Mouse (Mus musculus) T-cell, adult 66 days (primary cell): ENCODE measurements around the gene Tpp2. TPM values are rescaled to one million over a fixed set of nuclear protein-coding genes. Genes with fewer than 3 reads are reported as not detected.

Experiments used
- total RNA-seq, 2 experiments: library from RNA; stranded (reverse); gene quantifications; 3 replicates in 1 of 2; 4 replicates in 1 of 2; pipeline ENCODE4 v1.2.4; 2023

Gene Tpp2
- total RNA-seq = 100 to 1,000 TPM; 110 TPM

GRCm38 (mm10) chr1:43933488-43934415, at the start of gene Tpp2:
TSS of gene Tpp2 (plus strand) at chr1:43933647.

GRCm38 (mm10) chr1:44019934-44020333, 86.5 kb downstream of the Tpp2 start, which contains the start of gene Mettl21c:
TSS of gene Mettl21c (minus strand) at chr1:44020034.

Other genes with a start within 250 kb of the Tpp2 start
- gene 1500015O10Rik, start 203.0 kb upstream of the Tpp2 start, total RNA-seq = not detected
- gene Uxs1, start 105.8 kb upstream of the Tpp2 start, total RNA-seq = 10 to 100 TPM; 12.6 to 21.6 TPM
- not detected for gene Mettl21c, start 86.4 kb downstream of the Tpp2 start, total RNA-seq
- under 1 TPM; 0.30 to 0.47 TPM for gene Gm8251, start 128.3 kb downstream of the Tpp2 start, total RNA-seq
- gene Tex30, start 168.8 kb downstream of the Tpp2 start, total RNA-seq = 10 to 100 TPM; 32.0 to 40.4 TPM
- 1 to 10 TPM; 3.1 to 4.3 TPM for gene Kdelc1, start 185.2 kb downstream of the Tpp2 start, total RNA-seq
- 1 to 10 TPM; 7.8 to 9.1 TPM for gene Bivm, start 185.3 kb downstream of the Tpp2 start, total RNA-seq
- 10 to 100 TPM; 27.0 to 27.4 TPM for gene Ercc5, start 214.1 kb downstream of the Tpp2 start, total RNA-seq